ENCODE assay signal across 22 mouse cellular contexts in the genomic region with DNA sequence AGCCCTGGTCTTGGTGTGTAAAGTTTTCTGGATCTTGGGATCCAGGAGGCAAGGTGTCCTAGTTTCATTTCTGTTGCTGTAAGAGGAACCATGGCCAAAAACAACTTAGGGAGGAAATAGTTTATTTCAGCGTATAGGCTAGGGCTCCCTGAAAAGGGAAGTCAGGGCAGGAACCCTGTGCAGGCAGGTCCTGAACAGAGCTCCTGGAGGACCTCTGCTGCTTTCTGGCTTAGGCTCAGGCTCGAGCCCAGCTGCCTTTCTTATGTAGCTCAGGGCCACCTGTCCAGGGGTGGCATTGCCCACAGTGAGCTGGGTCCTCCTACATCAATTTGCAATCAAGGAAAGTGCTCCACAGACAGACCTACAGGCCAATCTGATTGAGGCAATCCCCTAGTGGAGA. TPM values are rescaled to one million over a fixed set of nuclear protein-coding genes. Genes with fewer than 3 reads are reported as not detected.
DNase-seq lines count a peak whose midpoint lies in the region; ATAC-seq and TF ChIP-seq lines count a peak whose summit lies in the region.
"Had no signal": no experiment of that assay in that cellular context is flagged by ENCODE, and none has a peak within 500 bp of the region (broad histone marks: within the 10 kb centered on the region; RNA-seq: fewer than 3 reads in every experiment).

No protein-coding gene starts in this region.

- intact Hi-C loops in left cerebral cortex, postnatal 14 days (cut with DNase I) = no loop called here

- no peak overlapping the region for H3K27ac ChIP-seq in intestine, embryonic 14.5 days (ENCODE audit: low read depth)
- no peak overlapping the region for H3K27ac ChIP-seq in intestine, embryonic 15.5 days
- H3K27ac ChIP-seq in MEL (ENCODE audit: control insufficient read depth, low read depth, low read length) = no peak overlapping the region
- H3K27ac ChIP-seq in kidney, embryonic 15.5 days = no peak overlapping the region
- no peak overlapping the region for H3K27ac ChIP-seq in hindbrain, embryonic 16.5 days (ENCODE audit: low read depth, low read length)
- H3K27ac ChIP-seq: embryonic facial prominence, embryonic 12.5 days; forebrain, embryonic 13.5 days; heart, embryonic 15.5 days; hindbrain, embryonic 15.5 days had no signal

- H3K9ac ChIP-seq in intestine, embryonic 14.5 days (ENCODE audit: low read length) = no peak overlapping the region
- H3K9ac ChIP-seq in intestine, embryonic 15.5 days = no peak overlapping the region
- no peak overlapping the region for H3K9ac ChIP-seq in MEL (ENCODE audit: control insufficient read depth, low read depth, low read length, poor library complexity, severe bottlenecking)
- no peak overlapping the region for H3K9ac ChIP-seq in kidney, embryonic 15.5 days
- H3K9ac ChIP-seq in hindbrain, embryonic 16.5 days (ENCODE audit: low read depth, low read length) = no peak overlapping the region
- H3K9ac ChIP-seq: embryonic facial prominence, embryonic 12.5 days; forebrain, embryonic 13.5 days; forebrain, postnatal 0 days; heart, embryonic 15.5 days; hindbrain, embryonic 15.5 days had no signal

- H3K79me2 ChIP-seq in MEL (ENCODE audit: control insufficient read depth, insufficient read depth, low read length, poor library complexity) = no peaks in the 10 kb centered on the region

- TF ChIP-seq POLR2A in MEL (IDR thresholded peaks at IDR 0.05; ENCODE audit: control insufficient read depth in 1 of 2, insufficient read depth in 1 of 2, low read depth in 1 of 2, low read length in 2 of 2, poor library complexity in 1 of 2) = no peak

- no peak for ATAC-seq in intestine, embryonic 14.5 days (replicated peaks; ENCODE audit: low FRiP score, low TSS enrichment, low read depth)
- no peak for ATAC-seq in intestine, embryonic 15.5 days
- peak; percentile 58 to 86 for ATAC-seq in hematopoietic stem cell, adult 5-6 weeks (replicated peaks in 1 of 2; ENCODE audit: insufficient read depth in 1 of 2, low FRiP score in 2 of 2, low TSS enrichment in 1 of 2, low read depth in 1 of 2, poor library complexity in 2 of 2, severe bottlenecking in 2 of 2)
- ATAC-seq in kidney, embryonic 15.5 days (replicated peaks; ENCODE audit: low FRiP score) = no peak
- ATAC-seq in hindbrain, embryonic 16.5 days = no peak
- ATAC-seq: CD4-positive, CD25-positive, alpha-beta regulatory T cell, adult 4 months; forebrain, embryonic 13.5 days; forebrain, postnatal 0 days; inflammation-experienced regulatory T-cells, adult 6 months had no signal

- H3K9me3 ChIP-seq in intestine, embryonic 14.5 days (ENCODE audit: control insufficient read depth, low read length) = no peaks in the 10 kb centered on the region
- H3K9me3 ChIP-seq in intestine, embryonic 15.5 days = no peaks in the 10 kb centered on the region
- H3K9me3 ChIP-seq in MEL (replicated peaks; ENCODE audit: insufficient read depth, low read length) = no peaks in the 10 kb centered on the region
- no peaks in the 10 kb centered on the region for H3K9me3 ChIP-seq in kidney, embryonic 15.5 days (replicated peaks)
- no peaks in the 10 kb centered on the region; the same call in 1 of the 2 replicates for H3K9me3 ChIP-seq in hindbrain, embryonic 16.5 days (ENCODE audit: control insufficient read depth, low read length)
- H3K9me3 ChIP-seq: embryonic facial prominence, embryonic 12.5 days; G1E; heart, embryonic 15.5 days; hindbrain, embryonic 15.5 days had no signal

- no peak for TF ChIP-seq EP300 in MEL (IDR thresholded peaks at IDR 0.05; ENCODE audit: low read depth in 1 of 2, low read length in 2 of 2)

- DNase-seq in intestine, embryonic 14.5 days (ENCODE audit: low spot score) = peak; percentile 15
- DNase-seq in MEL (ENCODE audit: low read depth, low spot score) = peak; percentile 47
- peak; percentile 6 for DNase-seq in MN1 (ENCODE audit: low spot score)
- no peak for DNase-seq in left cerebral cortex, postnatal 14 days (ENCODE audit: low spot score in 2 of 2)
- DNase-seq: adrenal gland, adult 2 months; adrenal gland, postnatal 25 days; B cell, adult 2 months; cerebellum, adult 2 months; cerebellum, postnatal 10 days; forebrain, postnatal 0 days; gastrocnemius, postnatal 14 days had no signal

- no peak for TF ChIP-seq RAD21 in MEL (IDR thresholded peaks at IDR 0.05; ENCODE audit: low read depth, low read length)

- H3K4me3 ChIP-seq in intestine, embryonic 14.5 days (ENCODE audit: low read depth, low read length) = no peak overlapping the region
- no peak overlapping the region for H3K4me3 ChIP-seq in intestine, embryonic 15.5 days (replicated peaks)
- H3K4me3 ChIP-seq in MEL (ENCODE audit: control insufficient read depth in 1 of 2, insufficient read depth in 1 of 2, low read depth in 2 of 2, low read length in 2 of 2) = no peak overlapping the region
- no peak overlapping the region for H3K4me3 ChIP-seq in kidney, embryonic 15.5 days (replicated peaks)
- no peak overlapping the region for H3K4me3 ChIP-seq in hindbrain, embryonic 16.5 days (ENCODE audit: low read length)
- H3K4me3 ChIP-seq: embryonic facial prominence, embryonic 12.5 days; forebrain, embryonic 13.5 days; heart, embryonic 15.5 days; hindbrain, embryonic 15.5 days had no signal

- H3K4me1 ChIP-seq in intestine, embryonic 14.5 days (replicated peaks; ENCODE audit: control insufficient read depth, insufficient read depth, low read length) = no peaks in the 10 kb centered on the region
- no peaks in the 10 kb centered on the region for H3K4me1 ChIP-seq in intestine, embryonic 15.5 days (replicated peaks)
- H3K4me1 ChIP-seq in MEL (ENCODE audit: control insufficient read depth in 1 of 2, insufficient read depth in 2 of 2, low read length in 2 of 2) = no peaks in the 10 kb centered on the region
- H3K4me1 ChIP-seq in kidney, embryonic 15.5 days = peaks cover 5% of the 10 kb centered on the region; the same call in 1 of the 2 replicates
- no peaks in the 10 kb centered on the region for H3K4me1 ChIP-seq in hindbrain, embryonic 16.5 days (ENCODE audit: control insufficient read depth, insufficient read depth, low read depth, low read length)
- H3K4me1 ChIP-seq: embryonic facial prominence, embryonic 12.5 days; heart, embryonic 15.5 days; hindbrain, embryonic 15.5 days had no signal

- no peak overlapping the region for H3K4me2 ChIP-seq in intestine, embryonic 14.5 days (ENCODE audit: low read length)
- no peak overlapping the region for H3K4me2 ChIP-seq in intestine, embryonic 15.5 days (replicated peaks)
- H3K4me2 ChIP-seq in kidney, embryonic 15.5 days = no peak overlapping the region
- no peak overlapping the region for H3K4me2 ChIP-seq in hindbrain, embryonic 16.5 days (ENCODE audit: low read length)
- H3K4me2 ChIP-seq: embryonic facial prominence, embryonic 12.5 days; forebrain, embryonic 13.5 days; heart, embryonic 15.5 days; hindbrain, embryonic 15.5 days had no signal

- WGBS in intestine, embryonic 14.5 days = 73% methylated on average over 2 of the region's 2 CpGs
- 53% methylated on average over 2 of the region's 2 CpGs for WGBS in intestine, embryonic 15.5 days
- 57% methylated on average over 2 of the region's 2 CpGs for WGBS in kidney, embryonic 15.5 days
- WGBS in hindbrain, embryonic 16.5 days = 67% methylated on average over 2 of the region's 2 CpGs

- TF ChIP-seq CTCF in MEL (IDR thresholded peaks at IDR 0.05 in 2 of 3, conservative IDR thresholded peaks at IDR 0.05 in 1 of 3; ENCODE audit: control insufficient read depth in 1 of 3, insufficient read depth in 1 of 3, low read depth in 2 of 3, low read length in 3 of 3, poor library complexity in 1 of 3, severe bottlenecking in 1 of 3) = no peak

- H3K27me3 ChIP-seq in intestine, embryonic 14.5 days (replicated peaks; ENCODE audit: control insufficient read depth, insufficient read depth, low read length) = no peaks in the 10 kb centered on the region
- H3K27me3 ChIP-seq in intestine, embryonic 15.5 days (replicated peaks) = no peaks in the 10 kb centered on the region
- H3K27me3 ChIP-seq in MEL (ENCODE audit: control insufficient read depth in 1 of 2, insufficient read depth in 2 of 2, low read length in 2 of 2) = no peaks in the 10 kb centered on the region
- 0 out of 2 replicates have a peak, but pooled peaks cover 2% of the 10 kb centered on the region for H3K27me3 ChIP-seq in kidney, embryonic 15.5 days
- no peaks in the 10 kb centered on the region for H3K27me3 ChIP-seq in hindbrain, embryonic 16.5 days (replicated peaks; ENCODE audit: control insufficient read depth, insufficient read depth, low read length)
- H3K27me3 ChIP-seq: embryonic facial prominence, embryonic 12.5 days; forebrain, embryonic 13.5 days; heart, embryonic 15.5 days; hindbrain, embryonic 15.5 days had no signal

- no peaks in the 10 kb centered on the region for H3K36me3 ChIP-seq in intestine, embryonic 14.5 days (ENCODE audit: control insufficient read depth, insufficient read depth, low read length)
- no peaks in the 10 kb centered on the region for H3K36me3 ChIP-seq in intestine, embryonic 15.5 days
- H3K36me3 ChIP-seq in MEL (ENCODE audit: control insufficient read depth in 1 of 2, insufficient read depth in 2 of 2, low read length in 2 of 2) = no peaks in the 10 kb centered on the region
- H3K36me3 ChIP-seq in kidney, embryonic 15.5 days = no peaks in the 10 kb centered on the region
- no peaks in the 10 kb centered on the region for H3K36me3 ChIP-seq in hindbrain, embryonic 16.5 days (ENCODE audit: control insufficient read depth, insufficient read depth, low read length)
- H3K36me3 ChIP-seq: embryonic facial prominence, embryonic 12.5 days; G1E; heart, embryonic 15.5 days; hindbrain, embryonic 15.5 days had no signal

TF ChIP-seq in MEL, 35 proteins besides CTCF, POLR2A, EP300 and RAD21:
- TF ChIP-seq MAFK (IDR thresholded peaks at IDR 0.05; ENCODE audit: borderline replicate concordance, low read depth, low read length) (no peak), MYB (IDR thresholded peaks at IDR 0.05; ENCODE audit: low read depth, low read length) (no peak), MAZ (IDR thresholded peaks at IDR 0.05; ENCODE audit: low read depth, low read length) (no peak), UBTF (IDR thresholded peaks at IDR 0.05; ENCODE audit: borderline replicate concordance, insufficient read depth, low read depth, low read length) (no peak), TBP (IDR thresholded peaks at IDR 0.05; ENCODE audit: low read depth, low read length) (no peak)

RNA-seq across cellular contexts. Expression of gene Zfp503, which starts 47.8 kb away (rescaled TPM):
- polyA plus RNA-seq in intestine, embryonic 14.5 days (2014; fragmentation: Nextera tagmentation; extraction: Ambion mirVana) = 11.4 and 12.7 TPM in 2 replicates
- polyA plus RNA-seq in intestine, embryonic 15.5 days (2015; fragmentation: Nextera tagmentation; extraction: Ambion mirVana) = 14.2 and 16.5 TPM in 2 replicates
- 0.96 and 1.1 TPM in 2 replicates for total RNA-seq in MEL (2012; rRNA removed)
- 1 to 10 TPM in 1 of 2 experiments, not detected in 1; 2.1 TPM for polyA plus RNA-seq in MEL (2012; ENCODE audit: insufficient read depth in 1 of 2, insufficient read length in 2 of 2, low read depth in 1 of 2, low replicate concordance in 2 of 2, missing spikeins in 1 of 2)
- 0.40 and 1.4 TPM in 2 replicates for total RNA-seq in hematopoietic stem cell, adult 5-6 weeks (2017)
- polyA plus RNA-seq in kidney, embryonic 15.5 days (2015; fragmentation: Nextera tagmentation; extraction: Ambion mirVana) = 37.0 and 39.5 TPM in 2 replicates
- polyA plus RNA-seq in hindbrain, embryonic 16.5 days (2015; fragmentation: Nextera tagmentation; extraction: Ambion mirVana) = 8.0 and 9.9 TPM in 2 replicates
- 1 to 10 TPM; 1.7 to 3.6 TPM for total RNA-seq in left cerebral cortex, postnatal 14 days (2021)
- total RNA-seq: G1E had no signal
- polyA plus RNA-seq: CD4-positive, CD25-positive, alpha-beta regulatory T cell, adult 4 months; inflammation-experienced regulatory T-cells, adult 6 months had no signal

Comparison
In these comparisons a context has a peak if more than half of its experiments do, and no peak if none do; other contexts are left out.
1. ATAC-seq: peak in hematopoietic stem cell, adult 5-6 weeks (2 of 2); none in intestine, embryonic 14.5 days (single experiment), intestine, embryonic 15.5 days (single experiment), kidney, embryonic 15.5 days (single experiment) and hindbrain, embryonic 16.5 days (single experiment).
2. DNase-seq: peak in intestine, embryonic 14.5 days (single experiment), MEL (single experiment) and MN1 (single experiment); none in left cerebral cortex, postnatal 14 days (0 of 2).